In genomic region chr4:106909797-106910196, GRCm38 (mm10) we compare ENCODE assay signal across 8 mouse cellular contexts. TPM values are rescaled to one million over a fixed set of nuclear protein-coding genes. Genes with fewer than 3 reads are reported as not detected.
DNase-seq lines count a peak whose midpoint lies in the region; ATAC-seq lines count a peak whose summit lies in the region.

No protein-coding gene starts in this region.

- no peaks in the 10 kb centered on the region for H3K9me3 ChIP-seq in lung, embryonic 16.5 days (ENCODE audit: control insufficient read depth, low read length)
- no peaks in the 10 kb centered on the region for H3K9me3 ChIP-seq in forebrain, embryonic 10.5 days
- no peaks in the 10 kb centered on the region for H3K9me3 ChIP-seq in intestine, embryonic 14.5 days (ENCODE audit: control insufficient read depth, low read length)
- no peaks in the 10 kb centered on the region for H3K9me3 ChIP-seq in midbrain, embryonic 15.5 days

- peak overlapping the region; percentile 16 for H3K4me3 ChIP-seq in lung, embryonic 16.5 days (ENCODE audit: low read length)
- H3K4me3 ChIP-seq in forebrain, embryonic 10.5 days: peak overlapping the region; percentile 99
- H3K4me3 ChIP-seq in intestine, embryonic 14.5 days (ENCODE audit: low read depth, low read length): peak overlapping the region; percentile 83
- peak overlapping the region; percentile 98 for H3K4me3 ChIP-seq in midbrain, embryonic 15.5 days

- DNase-seq in lung, postnatal 14 days: no peak
- DNase-seq in forebrain, embryonic 10.5 days (ENCODE audit: extremely low spot score, low spot score): peak; percentile 55
- peak; percentile 71 for DNase-seq in intestine, embryonic 14.5 days (ENCODE audit: low spot score)
- no peak for DNase-seq in frontal cortex, postnatal 36 days (ENCODE audit: low spot score in 2 of 2)
- no peak for DNase-seq in frontal cortex, postnatal 10 days (ENCODE audit: low spot score in 2 of 2)
- DNase-seq in cerebellum, adult 11-12 months: no peak

- H3K9ac ChIP-seq in lung, embryonic 16.5 days (ENCODE audit: low read length): peak overlapping the region; percentile 15; the same call in 1 of the 2 replicates
- H3K9ac ChIP-seq in intestine, embryonic 14.5 days (ENCODE audit: low read length): peak overlapping the region; percentile 18
- peak overlapping the region; percentile 9; the same call in 1 of the 2 replicates for H3K9ac ChIP-seq in midbrain, embryonic 15.5 days

- H3K4me1 ChIP-seq in lung, embryonic 16.5 days (replicated peaks; ENCODE audit: control insufficient read depth, insufficient read depth, low read length): peaks cover 56% of the 10 kb centered on the region
- peaks cover 75% of the 10 kb centered on the region for H3K4me1 ChIP-seq in forebrain, embryonic 10.5 days
- peaks cover 52% of the 10 kb centered on the region for H3K4me1 ChIP-seq in intestine, embryonic 14.5 days (replicated peaks; ENCODE audit: control insufficient read depth, insufficient read depth, low read length)
- H3K4me1 ChIP-seq in midbrain, embryonic 15.5 days: peaks cover 47% of the 10 kb centered on the region

- H3K27me3 ChIP-seq in lung, embryonic 16.5 days (ENCODE audit: control insufficient read depth, insufficient read depth, low read depth, low read length): no peaks in the 10 kb centered on the region
- H3K27me3 ChIP-seq in forebrain, embryonic 10.5 days (ENCODE audit: poor library complexity, severe bottlenecking): no peaks in the 10 kb centered on the region
- H3K27me3 ChIP-seq in intestine, embryonic 14.5 days (replicated peaks; ENCODE audit: control insufficient read depth, insufficient read depth, low read length): no peaks in the 10 kb centered on the region
- no peaks in the 10 kb centered on the region for H3K27me3 ChIP-seq in midbrain, embryonic 15.5 days (replicated peaks)

- 0% methylated on average over 6 of the region's 6 CpGs for WGBS in lung, embryonic 16.5 days
- WGBS in forebrain, embryonic 10.5 days: under 1% methylated on average over 6 of the region's 6 CpGs
- WGBS in intestine, embryonic 14.5 days: under 1% methylated on average over 6 of the region's 6 CpGs
- WGBS in midbrain, embryonic 15.5 days: 0% methylated on average over 6 of the region's 6 CpGs

- H3K4me2 ChIP-seq in lung, embryonic 16.5 days (ENCODE audit: low read depth, low read length): peak overlapping the region; percentile 77
- H3K4me2 ChIP-seq in intestine, embryonic 14.5 days (ENCODE audit: low read length): peak overlapping the region; percentile 82
- peak overlapping the region; percentile 94 for H3K4me2 ChIP-seq in midbrain, embryonic 15.5 days

- peak overlapping the region; percentile 93 for H3K27ac ChIP-seq in lung, embryonic 16.5 days (ENCODE audit: low read length)
- peak overlapping the region; percentile 100 for H3K27ac ChIP-seq in forebrain, embryonic 10.5 days
- peak overlapping the region; percentile 94 for H3K27ac ChIP-seq in intestine, embryonic 14.5 days (ENCODE audit: low read depth)
- H3K27ac ChIP-seq in midbrain, embryonic 15.5 days: peak overlapping the region; percentile 99

- ATAC-seq in lung, embryonic 16.5 days (ENCODE audit: low read depth): no peak
- no peak for ATAC-seq in intestine, embryonic 14.5 days (replicated peaks; ENCODE audit: low FRiP score, low TSS enrichment, low read depth)
- no peak for ATAC-seq in midbrain, embryonic 15.5 days (replicated peaks)

- H3K36me3 ChIP-seq in lung, embryonic 16.5 days (ENCODE audit: control insufficient read depth, insufficient read depth, low read length): no peaks in the 10 kb centered on the region
- H3K36me3 ChIP-seq in forebrain, embryonic 10.5 days (replicated peaks): peaks cover 21% of the 10 kb centered on the region
- H3K36me3 ChIP-seq in intestine, embryonic 14.5 days (ENCODE audit: control insufficient read depth, insufficient read depth, low read length): peaks cover 16% of the 10 kb centered on the region
- no peaks in the 10 kb centered on the region for H3K36me3 ChIP-seq in midbrain, embryonic 15.5 days (replicated peaks)

RNA-seq across cellular contexts. Expression of gene Ssbp3, which starts 0.7 kb away (rescaled TPM):
- 49.5 and 61.7 TPM in 2 replicates for polyA plus RNA-seq in lung, embryonic 16.5 days (2015; fragmentation: Nextera tagmentation; extraction: Ambion mirVana)
- 128 and 134 TPM in 2 replicates for polyA plus RNA-seq in forebrain, embryonic 10.5 days (2016; fragmentation: Nextera tagmentation; extraction: Ambion mirVana)
- polyA plus RNA-seq in intestine, embryonic 14.5 days (2014; fragmentation: Nextera tagmentation; extraction: Ambion mirVana): 73.2 and 76.2 TPM in 2 replicates
- 175 and 194 TPM in 2 replicates for polyA plus RNA-seq in midbrain, embryonic 15.5 days (2015; fragmentation: Nextera tagmentation; extraction: Ambion mirVana)

Comparison
In these comparisons a context has a peak if more than half of its experiments do, and no peak if none do; other contexts are left out.
1. H3K4me3 ChIP-seq: peak in every context shown above with its lines; median percentile 99 in forebrain, embryonic 10.5 days; 98 in midbrain, embryonic 15.5 days; 83 in intestine, embryonic 14.5 days; 16 in lung, embryonic 16.5 days.
2. DNase-seq: peak in forebrain, embryonic 10.5 days (single experiment) and intestine, embryonic 14.5 days (single experiment); none in lung, postnatal 14 days (single experiment), frontal cortex, postnatal 36 days (0 of 2), frontal cortex, postnatal 10 days (0 of 2) and cerebellum, adult 11-12 months (single experiment).
3. Peak in every context shown above with its lines, with median percentiles within 50 percentile points of each other: H3K27ac ChIP-seq, H3K4me2 ChIP-seq and H3K9ac ChIP-seq.